Mouse (Mus musculus) spleen, adult 12 weeks (tissue): ENCODE measurements around the gene Mgat4a.

ENCODE experiments used
- DNase-seq: peaks from one replicate; pipeline ENCODE4 v3.0.0; 2022; ENCODE audit warnings: low spot score

Gene Mgat4a

DNA sequence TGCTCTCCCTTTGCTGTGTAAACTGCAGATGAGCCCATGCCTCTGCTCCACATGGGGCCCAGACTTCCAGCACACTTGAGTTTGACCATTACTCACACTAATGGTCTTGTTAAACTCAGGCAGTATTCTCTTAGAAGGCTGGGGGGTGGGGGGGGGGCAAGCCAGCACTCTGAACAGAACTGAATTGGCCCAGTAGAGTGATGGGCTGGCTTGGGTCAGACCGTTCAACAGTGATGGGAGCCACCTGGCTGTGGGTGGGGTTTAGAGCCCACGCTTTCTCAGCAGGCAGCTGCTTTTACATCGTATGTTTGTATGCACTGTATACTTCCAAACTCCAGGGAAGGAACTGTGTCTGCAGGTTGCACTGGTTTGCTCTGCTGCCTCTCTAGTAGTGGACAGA lies 141.9 kb downstream of the Mgat4a start:
- DNase-seq = no peak

DNA sequence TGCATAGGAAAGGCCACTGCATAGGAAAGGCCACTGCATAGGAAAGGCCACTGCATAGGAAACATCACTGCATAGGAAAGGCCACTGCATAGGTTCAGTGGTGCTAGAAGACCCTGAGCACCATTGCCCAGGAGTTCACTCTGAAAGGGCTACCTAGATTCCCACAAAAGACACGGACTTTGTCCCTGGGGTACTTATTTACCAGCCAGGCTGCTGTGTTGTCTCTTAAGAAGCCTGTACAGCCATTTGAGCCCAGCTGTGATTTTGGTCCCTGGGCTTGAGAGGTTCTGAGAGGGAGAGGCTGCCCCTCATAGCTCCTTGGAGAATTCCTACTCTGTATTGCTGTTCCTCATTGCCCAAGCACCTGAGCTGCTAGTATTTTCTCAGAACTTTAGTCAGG lies 144.3 kb downstream of the Mgat4a start:
- DNase-seq = no peak

DNA sequence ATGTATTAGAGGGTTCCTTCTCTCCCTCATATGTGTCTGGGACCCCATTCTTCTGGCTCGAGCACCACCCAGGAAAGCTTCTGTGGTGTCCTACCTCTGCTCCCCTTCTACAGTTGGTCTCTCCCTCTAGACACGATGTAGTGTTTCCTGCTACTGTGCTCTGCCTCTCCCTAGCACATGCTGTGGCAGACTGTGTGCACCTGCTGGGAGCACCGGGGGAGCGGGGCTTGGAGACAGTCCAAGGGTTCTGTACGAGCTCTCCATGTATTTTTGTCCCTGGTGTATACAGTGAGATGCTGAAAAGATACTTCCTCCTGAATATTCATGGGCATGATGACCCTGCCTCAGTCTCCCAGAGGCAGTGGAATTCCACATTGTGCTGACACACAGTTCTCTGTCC lies 147.6 kb downstream of the Mgat4a start:
- DNase-seq = no peak
